Mouse (Mus musculus): Measurements from ENCODE around the gene Olfr305. TPM values are rescaled to one million over a fixed set of nuclear protein-coding genes. Genes with fewer than 3 reads are reported as not detected.
"Not testable (repeated sequence)": the region's sequence is repeated elsewhere in the genome, so short reads cannot be mapped to it uniquely, and the experiment has no call there.

The Olfr305 gene
- total and polyA plus RNA-seq, 3 experiments: not detected

GRCm38 (mm10) chr7:86385769-86386168, 19.0 kb upstream of the Olfr305 start:
- TF ChIP-seq JUND (conservative IDR thresholded peaks at IDR 0.05; ENCODE audit: low read depth, low read length): no peak
- TF ChIP-seq BHLHE40 (IDR thresholded peaks at IDR 0.05; ENCODE audit: low read depth, low read length): no peak
- TF ChIP-seq MAX (IDR thresholded peaks at IDR 0.05; ENCODE audit: low read length): no peak
- no peak for TF ChIP-seq TCF12 (IDR thresholded peaks at IDR 0.05; ENCODE audit: low read depth, low read length)
- no peak for TF ChIP-seq MAFK (IDR thresholded peaks at IDR 0.05; ENCODE audit: insufficient replicate concordance, low read length)
- no peak for TF ChIP-seq ELF1 (IDR thresholded peaks at IDR 0.05; ENCODE audit: low read depth, low read length)
- no peak for TF ChIP-seq ZMIZ1 (IDR thresholded peaks at IDR 0.05; ENCODE audit: low read depth, low read length)
- TF ChIP-seq SIN3A (IDR thresholded peaks at IDR 0.05; ENCODE audit: low read length): no peak
- TF ChIP-seq RCOR1 (conservative IDR thresholded peaks at IDR 0.05; ENCODE audit: low read depth, low read length): no peak
- TF ChIP-seq UBTF (IDR thresholded peaks at IDR 0.05; ENCODE audit: low read depth, low read length): no peak
- no peak for TF ChIP-seq RAD21 (IDR thresholded peaks at IDR 0.05; ENCODE audit: low read depth, low read length)
- no peak for TF ChIP-seq USF2 (conservative IDR thresholded peaks at IDR 0.05; ENCODE audit: low read depth, low read length)
- dilution Hi-C loops (cut with MboI; ENCODE audit: extremely low pct_ligation_motif_present, extremely low pct_unique_long_range_greater_than_20kb, low sequenced_read_pairs) (no loop called here), in situ Hi-C loops (cut with MboI; ENCODE audit: low pct_ligation_motif_present, low pct_unique_long_range_greater_than_20kb, low sequenced_read_pairs) (no loop called here)
- H3K9me3 ChIP-seq (replicated peaks; ENCODE audit: low read length): peaks cover 8% of the 10 kb centered on the region
- no peaks in the 10 kb centered on the region for H3K4me1 ChIP-seq (ENCODE audit: control insufficient read depth in 1 of 2, insufficient read depth in 2 of 2)
- no peaks in the 10 kb centered on the region for H3K79me2 ChIP-seq (replicated peaks; ENCODE audit: control insufficient read depth, extremely low read depth, insufficient read depth, poor library complexity, severe bottlenecking)
- no peak overlapping the region for H3K9ac ChIP-seq (ENCODE audit: insufficient read depth, low read depth)
- no peaks in the 10 kb centered on the region for H3K27me3 ChIP-seq (replicated peaks)
- no peaks in the 10 kb centered on the region for H3K36me3 ChIP-seq (replicated peaks in 1 of 2; ENCODE audit: control insufficient read depth in 1 of 2, insufficient read depth in 1 of 2, low read length in 1 of 2)
- no peak overlapping the region for H3K27ac ChIP-seq (ENCODE audit: insufficient read depth, low read depth)
- H3K4me3 ChIP-seq (replicated peaks in 1 of 3; ENCODE audit: low read depth in 2 of 3, low read length in 2 of 3, poor library complexity in 1 of 3): no peak overlapping the region
- no peak for DNase-seq (ENCODE audit: extremely low read depth)
- H3K4me2 ChIP-seq (ENCODE audit: insufficient read depth, low read depth, poor library complexity, severe bottlenecking): no peak overlapping the region

- H3K4me2 ChIP-seq (ENCODE audit: insufficient read depth, low read depth, poor library complexity, severe bottlenecking); DNase-seq (ENCODE audit: extremely low read depth); H3K4me3 ChIP-seq (replicated peaks in 1 of 3; ENCODE audit: low read depth in 2 of 3, low read length in 2 of 3, poor library complexity in 1 of 3); H3K79me2 ChIP-seq (replicated peaks; ENCODE audit: control insufficient read depth, extremely low read depth, insufficient read depth, poor library complexity, severe bottlenecking); H3K36me3 ChIP-seq (replicated peaks in 1 of 2; ENCODE audit: control insufficient read depth in 1 of 2, insufficient read depth in 1 of 2, low read length in 1 of 2); H3K27ac ChIP-seq (ENCODE audit: insufficient read depth, low read depth); dilution Hi-C loops (cut with MboI; ENCODE audit: extremely low pct_ligation_motif_present, extremely low pct_unique_long_range_greater_than_20kb, low sequenced_read_pairs); H3K4me1 ChIP-seq (ENCODE audit: control insufficient read depth in 1 of 2, insufficient read depth in 2 of 2); H3K9ac ChIP-seq (ENCODE audit: insufficient read depth, low read depth); H3K27me3 ChIP-seq (replicated peaks); in situ Hi-C loops (cut with MboI; ENCODE audit: low pct_ligation_motif_present, low pct_unique_long_range_greater_than_20kb, low sequenced_read_pairs): not testable (repeated sequence)
- peaks cover 14% of the 10 kb centered on the region for H3K9me3 ChIP-seq (replicated peaks; ENCODE audit: low read length)
These were observed 20.4 kb downstream of the Olfr305 start for GRCm38 (mm10) chr7:86346296-86346695.

- H3K27ac ChIP-seq (ENCODE audit: insufficient read depth, low read depth): no peak overlapping the region
- no peaks in the 10 kb centered on the region for H3K27me3 ChIP-seq (replicated peaks)
- no peak overlapping the region for H3K9ac ChIP-seq (ENCODE audit: insufficient read depth, low read depth)
- H3K4me1 ChIP-seq (ENCODE audit: control insufficient read depth in 1 of 2, insufficient read depth in 2 of 2): no peaks in the 10 kb centered on the region
- in situ Hi-C loops (cut with MboI; ENCODE audit: low pct_ligation_motif_present, low pct_unique_long_range_greater_than_20kb, low sequenced_read_pairs) (no loop called here), dilution Hi-C loops (cut with MboI; ENCODE audit: extremely low pct_ligation_motif_present, extremely low pct_unique_long_range_greater_than_20kb, low sequenced_read_pairs) (no loop called here)
- H3K79me2 ChIP-seq (replicated peaks; ENCODE audit: control insufficient read depth, extremely low read depth, insufficient read depth, poor library complexity, severe bottlenecking): no peaks in the 10 kb centered on the region
- no peak for DNase-seq (ENCODE audit: extremely low read depth)
- peaks cover 17% of the 10 kb centered on the region for H3K9me3 ChIP-seq (replicated peaks; ENCODE audit: low read length)
- H3K4me2 ChIP-seq (ENCODE audit: insufficient read depth, low read depth, poor library complexity, severe bottlenecking): no peak overlapping the region
- no peak overlapping the region for H3K4me3 ChIP-seq (replicated peaks in 1 of 3; ENCODE audit: low read depth in 2 of 3, low read length in 2 of 3, poor library complexity in 1 of 3)
- no peak for TF ChIP-seq ELF1 (IDR thresholded peaks at IDR 0.05; ENCODE audit: low read depth, low read length)
- TF ChIP-seq CHD2 (IDR thresholded peaks at IDR 0.05; ENCODE audit: low read length): no peak
- TF ChIP-seq SMC3 (IDR thresholded peaks at IDR 0.05; ENCODE audit: low read depth, low read length): no peak
- TF ChIP-seq JUN (IDR thresholded peaks at IDR 0.05; ENCODE audit: insufficient read depth, low read depth, low read length): no peak
- no peak for TF ChIP-seq TBP (conservative IDR thresholded peaks at IDR 0.05; ENCODE audit: low read depth, low read length)
- no peak for TF ChIP-seq EP300 (IDR thresholded peaks at IDR 0.05; ENCODE audit: low read length)
- TF ChIP-seq CTCF (conservative IDR thresholded peaks at IDR 0.05 in 1 of 2, IDR thresholded peaks at IDR 0.05 in 1 of 2; ENCODE audit: low read depth in 2 of 2, low read length in 2 of 2): no peak
- no peak for TF ChIP-seq GABPA (IDR thresholded peaks at IDR 0.05; ENCODE audit: insufficient replicate concordance, low read depth, low read length)
- TF ChIP-seq KAT2A (IDR thresholded peaks at IDR 0.05; ENCODE audit: insufficient replicate concordance, low read length): no peak
- TF ChIP-seq ETS1 (conservative IDR thresholded peaks at IDR 0.05; ENCODE audit: low read depth, low read length): no peak
- no peak for TF ChIP-seq RCOR1 (conservative IDR thresholded peaks at IDR 0.05; ENCODE audit: low read depth, low read length)
- no peak for TF ChIP-seq NELFE (IDR thresholded peaks at IDR 0.05; ENCODE audit: low read depth, low read length)
- TF ChIP-seq CHD1 (IDR thresholded peaks at IDR 0.05; ENCODE audit: low read depth, low read length): no peak
- no peak for TF ChIP-seq SIN3A (IDR thresholded peaks at IDR 0.05; ENCODE audit: low read length)
- no peak for TF ChIP-seq UBTF (IDR thresholded peaks at IDR 0.05; ENCODE audit: low read depth, low read length)
- H3K36me3 ChIP-seq (replicated peaks in 1 of 2; ENCODE audit: control insufficient read depth in 1 of 2, insufficient read depth in 1 of 2, low read length in 1 of 2): no peaks in the 10 kb centered on the region
These were observed 22.5 kb downstream of the Olfr305 start for GRCm38 (mm10) chr7:86344253-86344652.

Data from CH12.LX (cell line).